Mouse (Mus musculus) forebrain, embryonic 15.5 days (tissue): ENCODE measurements at regions not wholly inside any gene's neighbourhood (a gene's known extent, or its start where the extent isn't known, plus 50 kb on each side); places are given as distances from the start of the nearest gene placed in this dataset.

Experiments used
- ATAC-seq: fragments of 200-750 bp; cut with Nextera tagmentation; replicated peaks from 2 replicates; pipeline ENCODE4 v1.8.0; 2017; ENCODE audit warnings: mild to moderate bottlenecking, moderate TSS enrichment, moderate library complexity
- H3K27ac ChIP-seq: fragments of 300-500 bp; sonication (generic); replicated peaks from 2 replicates; pipeline ENCODE4 v1.5.1; 2015; ENCODE audit warnings: mild to moderate bottlenecking, inconsistent platforms
- H3K27me3 ChIP-seq: fragments of 300-500 bp; sonication (generic); 2 replicates; pipeline ENCODE4 v1.6.1; 2015; ENCODE audit warnings: inconsistent platforms
- H3K36me3 ChIP-seq: fragments of 300-500 bp; sonication (generic); 2 replicates; pipeline ENCODE4 v1.6.1; 2015; ENCODE audit warnings: mild to moderate bottlenecking, inconsistent platforms
- H3K4me1 ChIP-seq: fragments of 300-500 bp; sonication (generic); 2 replicates; pipeline ENCODE4 v1.6.1; 2015; ENCODE audit warnings: inconsistent platforms
- H3K4me2 ChIP-seq: fragments of 300-500 bp; sonication (generic); replicated peaks from 2 replicates; pipeline ENCODE4 v1.6.1; 2015; ENCODE audit warnings: mild to moderate bottlenecking, inconsistent platforms
- H3K4me3 ChIP-seq: fragments of 300-500 bp; sonication (generic); 2 replicates; pipeline ENCODE4 v1.5.1; 2015; ENCODE audit warnings: mild to moderate bottlenecking, inconsistent platforms
- H3K9ac ChIP-seq: fragments of 300-500 bp; sonication (generic); replicated peaks from 2 replicates; pipeline ENCODE4 v1.6.1; 2015; ENCODE audit warnings: mild to moderate bottlenecking, inconsistent platforms
- H3K9me3 ChIP-seq: fragments of 300-500 bp; sonication (generic); 2 replicates; pipeline ENCODE4 v1.6.1; 2016; ENCODE audit warnings: inconsistent platforms
- WGBS: fragments of 180-500 bp; shearing (Covaris S2); methylation state at CpG from one replicate; pipeline ENCODE4 v1.1.7; 2015; ENCODE audit warnings: mixed read lengths; 5-methylcytosine and 5-hydroxymethylcytosine counted together

DNA sequence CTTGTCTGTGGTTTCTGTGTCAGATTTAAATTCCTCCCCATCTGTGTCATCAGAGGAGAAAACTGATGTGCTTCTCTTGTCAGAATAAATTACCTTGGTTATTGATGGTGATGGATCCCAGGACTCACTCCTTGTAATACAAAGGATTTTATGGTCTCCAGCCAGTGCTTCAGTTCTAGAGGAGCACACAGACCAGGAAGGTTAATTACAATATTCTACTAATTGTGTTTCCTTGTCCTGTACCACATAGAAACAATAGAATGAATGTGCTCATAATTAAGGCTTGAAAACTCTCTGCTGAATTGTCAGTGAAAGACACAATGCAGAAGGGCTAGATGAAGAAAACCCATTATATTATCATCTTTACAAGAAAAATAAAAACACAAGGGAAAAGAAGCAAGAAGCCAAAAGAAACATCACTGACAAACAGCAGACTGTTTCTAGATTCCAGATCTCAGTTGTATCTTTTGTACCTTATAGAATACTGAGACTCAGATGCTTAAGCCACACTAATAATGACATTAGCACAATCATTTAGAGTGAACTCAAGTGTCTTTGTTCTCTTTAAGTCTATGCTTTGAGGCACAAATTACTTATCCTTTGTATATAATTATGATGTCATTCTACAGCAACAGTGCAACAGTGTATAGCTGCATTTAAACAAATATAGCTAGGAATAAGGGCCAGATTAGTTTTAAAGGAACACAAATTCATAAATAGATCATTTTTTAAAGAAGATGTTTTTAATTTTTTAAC, 3189.7 kb upstream of the Gm6569 start:
- Histone ChIP-seq H3K9ac (no peak overlapping the region), H3K4me3 (no peak overlapping the region), H3K36me3 (no peaks in the 10 kb centered on the region), H3K9me3 (no peaks in the 10 kb centered on the region), H3K4me2 (no peak overlapping the region), H3K27ac (0 out of 2 replicates have a peak overlapping the region, but pooled peaks have one; percentile 8), H3K27me3 (no peaks in the 10 kb centered on the region), H3K4me1 (peaks cover 5% of the 10 kb centered on the region; the same call in 1 of the 2 replicates)
- peak; percentile 64 for ATAC-seq

DNA sequence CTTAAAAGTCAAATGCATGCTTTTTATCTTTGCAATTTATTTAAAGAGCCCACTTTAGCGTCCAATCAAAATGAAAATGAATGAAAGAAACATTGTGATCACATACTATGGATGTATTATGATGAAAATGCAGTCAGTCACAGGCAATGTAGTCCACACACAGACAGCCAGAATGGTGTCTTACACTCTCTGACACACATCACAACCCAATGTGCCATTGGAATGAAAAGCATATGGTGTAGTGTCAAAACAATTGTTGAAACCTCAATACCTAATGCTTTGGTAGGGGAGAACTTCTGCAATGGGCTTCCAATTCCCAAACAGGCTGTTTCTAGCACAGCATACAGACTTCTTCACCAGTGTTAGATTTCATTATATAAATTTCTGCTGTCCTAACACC, 3158.8 kb upstream of the Gm6569 start:
- no peak overlapping the region for H3K9ac ChIP-seq
- no peaks in the 10 kb centered on the region for H3K4me1 ChIP-seq
- no peak overlapping the region for H3K4me3 ChIP-seq
- peak; percentile 87 for ATAC-seq
- no peak overlapping the region for H3K4me2 ChIP-seq
- H3K27ac ChIP-seq = no peak overlapping the region
- no peaks in the 10 kb centered on the region for H3K36me3 ChIP-seq
- 55% methylated on average over 1 of the region's 1 CpGs for WGBS
- H3K27me3 ChIP-seq = no peaks in the 10 kb centered on the region
- no peaks in the 10 kb centered on the region for H3K9me3 ChIP-seq

- H3K27ac ChIP-seq = no peak overlapping the region
- H3K4me2 ChIP-seq = no peak overlapping the region
- H3K9me3 ChIP-seq = no peaks in the 10 kb centered on the region
- no peaks in the 10 kb centered on the region for H3K4me1 ChIP-seq
- H3K9ac ChIP-seq = no peak overlapping the region
- H3K4me3 ChIP-seq = no peak overlapping the region
- ATAC-seq = no peak
- no peaks in the 10 kb centered on the region for H3K27me3 ChIP-seq
- 78% methylated on average over 2 of the region's 2 CpGs for WGBS
- H3K36me3 ChIP-seq = no peaks in the 10 kb centered on the region
Measured at GRCm38 (mm10) chr15:70704547-70704946, 3129.8 kb upstream of the Gm6569 start.

DNA sequence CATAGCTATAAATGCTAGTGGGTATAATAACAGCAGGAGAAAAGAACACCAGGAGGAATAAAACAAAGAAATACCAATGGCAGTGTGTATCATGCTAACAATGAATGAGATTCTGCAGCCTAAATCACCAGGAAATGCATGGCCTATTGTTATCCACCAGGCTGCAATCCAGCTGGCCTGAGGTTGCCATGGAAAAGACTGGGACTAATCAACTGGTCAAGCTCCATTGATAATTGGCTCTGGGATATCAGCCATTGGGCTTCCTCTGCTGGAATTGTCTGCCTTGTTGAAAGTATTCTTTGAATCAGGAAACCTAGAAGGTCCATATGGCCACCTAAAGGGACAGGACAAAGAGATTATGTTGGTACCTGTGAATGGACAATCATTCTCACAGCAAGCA, 3120.6 kb upstream of the Gm6569 start:
- Histone ChIP-seq H3K9ac (no peak overlapping the region), H3K4me3 (no peak overlapping the region), H3K27ac (no peak overlapping the region), H3K4me2 (no peak overlapping the region), H3K4me1 (0 out of 2 replicates have a peak, but pooled peaks cover 6% of the 10 kb centered on the region), H3K27me3 (no peaks in the 10 kb centered on the region), H3K36me3 (no peaks in the 10 kb centered on the region), H3K9me3 (no peaks in the 10 kb centered on the region)
- ATAC-seq = peak; percentile 58; the same call in 1 of the 2 replicates

- H3K4me3 ChIP-seq = no peak overlapping the region
- no peak overlapping the region for H3K27ac ChIP-seq
- no peaks in the 10 kb centered on the region for H3K4me1 ChIP-seq
- ATAC-seq = no peak
- H3K9ac ChIP-seq = no peak overlapping the region
- no peaks in the 10 kb centered on the region for H3K9me3 ChIP-seq
- no peaks in the 10 kb centered on the region for H3K36me3 ChIP-seq
- H3K4me2 ChIP-seq = no peak overlapping the region
- no peaks in the 10 kb centered on the region for H3K27me3 ChIP-seq
- WGBS = 67% methylated on average over 1 of the region's 1 CpGs
Measured at GRCm38 (mm10) chr15:70727361-70727885, 3106.9 kb upstream of the Gm6569 start.

DNA sequence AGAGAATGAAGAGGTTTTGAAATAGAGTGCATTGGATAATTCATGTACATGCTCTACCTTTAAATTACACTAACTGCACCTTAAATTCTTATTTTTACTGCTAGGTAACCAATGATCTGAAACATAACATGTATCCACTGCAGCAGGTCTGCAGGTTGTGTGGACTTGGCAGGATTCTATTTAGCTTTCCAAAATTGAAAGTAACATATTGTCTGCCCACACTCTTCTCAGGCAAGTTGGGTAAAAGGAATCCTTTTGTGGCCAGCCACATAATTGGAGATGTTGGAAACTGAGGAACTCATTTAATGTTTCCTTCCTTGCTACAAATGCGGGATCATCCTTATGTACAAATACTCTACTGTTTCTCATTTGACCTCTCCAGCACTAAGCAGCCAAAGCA, 3106.4 kb upstream of the Gm6569 start:
- Histone ChIP-seq H3K27ac (no peak overlapping the region), H3K4me3 (no peak overlapping the region), H3K36me3 (no peaks in the 10 kb centered on the region), H3K9ac (no peak overlapping the region), H3K27me3 (no peaks in the 10 kb centered on the region), H3K4me1 (no peaks in the 10 kb centered on the region), H3K4me2 (no peak overlapping the region), H3K9me3 (no peaks in the 10 kb centered on the region)
- WGBS = 83% methylated on average over 1 of the region's 1 CpGs
- no peak for ATAC-seq

DNA sequence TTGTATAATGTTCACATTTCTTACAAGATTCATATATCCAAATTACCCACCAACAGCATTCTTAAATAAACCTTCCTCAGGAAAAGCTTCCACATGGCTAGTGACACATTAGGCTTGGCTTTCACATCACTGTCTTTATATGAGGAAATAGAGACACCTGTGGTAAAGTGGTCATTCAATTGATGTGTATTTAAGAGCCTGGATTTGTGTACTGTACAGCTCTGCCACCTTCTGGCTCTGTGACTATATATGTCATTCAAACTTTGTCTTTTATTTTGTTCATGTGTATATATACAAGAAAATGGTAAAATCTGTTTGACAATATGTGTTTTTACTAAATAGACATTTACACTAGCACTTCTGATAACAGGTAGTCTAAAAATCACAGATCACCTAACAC, 3090.1 kb upstream of the Gm6569 start:
- ATAC-seq = peak; percentile 48; the same call in 1 of the 2 replicates
- Histone ChIP-seq H3K4me2 (no peak overlapping the region), H3K9ac (no peak overlapping the region), H3K36me3 (no peaks in the 10 kb centered on the region), H3K27me3 (no peaks in the 10 kb centered on the region), H3K4me3 (no peak overlapping the region), H3K27ac (no peak overlapping the region), H3K4me1 (no peaks in the 10 kb centered on the region), H3K9me3 (no peaks in the 10 kb centered on the region)

DNA sequence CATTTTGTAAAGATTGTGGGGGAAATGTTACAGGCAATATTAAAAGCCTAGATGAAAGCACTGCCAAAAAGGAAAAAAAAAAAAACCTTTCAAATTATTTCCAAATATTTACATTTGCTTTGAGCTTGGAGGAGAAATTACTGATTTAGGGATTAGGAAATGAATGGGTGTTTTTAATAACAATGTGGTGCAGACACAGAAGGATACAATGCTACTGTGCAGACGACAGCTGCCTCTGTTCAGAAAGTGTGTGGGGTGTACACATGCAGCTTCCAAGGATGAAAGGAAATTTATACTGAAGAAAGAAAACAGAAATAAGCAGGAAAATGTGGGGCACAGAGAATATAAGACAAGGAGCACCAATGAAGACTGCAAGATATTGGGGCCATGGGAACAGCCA, 3070.3 kb upstream of the Gm6569 start:
- Histone ChIP-seq H3K27me3 (no peaks in the 10 kb centered on the region), H3K36me3 (no peaks in the 10 kb centered on the region), H3K9ac (no peak overlapping the region), H3K4me2 (no peak overlapping the region), H3K27ac (no peak overlapping the region), H3K4me1 (peaks cover 7% of the 10 kb centered on the region; the same call in 1 of the 2 replicates), H3K4me3 (no peak overlapping the region), H3K9me3 (no peaks in the 10 kb centered on the region)
- ATAC-seq = peak; percentile 84
- 7% methylated on average over 1 of the region's 1 CpGs for WGBS

GRCm38 (mm10) chr15:70764513-70764912, 3069.8 kb upstream of the Gm6569 start:
- 59% methylated on average over 1 of the region's 1 CpGs for WGBS

DNA sequence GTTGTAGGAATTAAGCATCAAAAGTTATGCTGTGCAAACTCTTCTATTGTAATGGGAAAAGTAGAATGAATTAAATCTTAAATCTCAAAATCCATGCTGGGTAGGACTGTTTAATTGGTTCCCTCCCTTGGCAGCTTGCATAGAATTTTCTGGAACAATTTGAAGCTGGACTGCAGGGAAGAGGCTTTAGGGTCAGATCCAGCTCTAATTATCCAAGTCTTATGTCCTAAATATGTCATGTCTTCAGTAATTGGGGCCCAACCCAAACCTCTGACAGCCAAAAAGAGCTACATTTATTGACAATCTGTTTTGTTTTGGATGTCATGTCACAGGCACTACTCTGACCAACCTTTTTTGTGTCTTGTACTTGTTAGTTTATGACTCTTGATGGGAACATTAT, 3068.9 kb upstream of the Gm6569 start:
- H3K4me1 ChIP-seq = peaks cover 7% of the 10 kb centered on the region; the same call in 1 of the 2 replicates
- H3K36me3 ChIP-seq = no peaks in the 10 kb centered on the region
- no peaks in the 10 kb centered on the region for H3K9me3 ChIP-seq
- H3K4me3 ChIP-seq = no peak overlapping the region
- no peak overlapping the region for H3K27ac ChIP-seq
- no peak overlapping the region for H3K9ac ChIP-seq
- no peaks in the 10 kb centered on the region for H3K27me3 ChIP-seq
- ATAC-seq = no peak
- H3K4me2 ChIP-seq = no peak overlapping the region

More at GRCm38 (mm10) chr15:70764513-70764912, 3069.8 kb upstream of the Gm6569 start:
- no peak for ATAC-seq
- Histone ChIP-seq H3K27me3 (no peaks in the 10 kb centered on the region), H3K4me1 (peaks cover 7% of the 10 kb centered on the region; the same call in 1 of the 2 replicates), H3K27ac (no peak overlapping the region), H3K4me3 (no peak overlapping the region), H3K4me2 (no peak overlapping the region), H3K36me3 (no peaks in the 10 kb centered on the region), H3K9ac (no peak overlapping the region), H3K9me3 (no peaks in the 10 kb centered on the region)
